ENCODE assay signal across 8 mouse cellular contexts in the genomic region with DNA sequence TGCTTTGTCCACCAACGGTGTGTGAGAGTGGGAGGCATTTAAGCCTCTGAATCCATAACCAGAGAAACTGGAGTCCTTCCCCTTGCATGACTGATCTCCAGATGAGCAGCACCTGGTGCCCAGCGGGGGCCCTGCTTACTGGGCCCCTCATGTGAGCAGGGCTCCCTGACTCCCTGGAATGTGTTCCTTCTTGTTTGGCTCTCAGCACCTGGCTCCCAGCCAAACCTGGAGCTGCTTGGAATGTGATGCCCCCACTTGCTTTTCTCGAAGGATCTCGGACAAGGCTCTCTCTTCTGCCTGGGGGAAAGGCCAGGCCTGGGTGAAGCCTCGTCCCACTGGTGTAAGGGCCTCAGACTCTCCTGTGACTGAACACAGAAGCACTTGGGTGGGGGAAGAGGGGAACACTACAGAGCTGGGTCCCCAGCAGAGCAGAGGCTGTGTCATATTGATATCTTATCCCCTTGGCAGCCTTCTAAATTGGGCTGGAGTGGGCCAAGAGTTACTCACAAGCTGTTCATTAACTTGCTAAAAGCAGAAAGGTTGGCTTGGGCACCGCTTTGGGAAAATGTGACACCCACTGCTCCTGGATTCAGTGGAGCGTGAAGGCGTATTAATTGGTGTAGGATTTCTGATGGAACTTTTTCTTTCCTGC. TPM values are rescaled to one million over a fixed set of nuclear protein-coding genes. Genes with fewer than 3 reads are reported as not detected.
A peak's percentile ranks its signal among the peaks of the same experiment; 100 is the strongest.
DNase-seq lines count a peak whose midpoint lies in the region; ATAC-seq and TF ChIP-seq lines count a peak whose summit lies in the region.

No protein-coding gene starts in this region.

- no peak overlapping the region for H3K4me3 ChIP-seq in heart, postnatal 0 days (ENCODE audit: low read depth, low read length)
- no peak overlapping the region for H3K4me3 ChIP-seq in lung, embryonic 14.5 days (ENCODE audit: low read depth, low read length)

- H3K4me1 ChIP-seq in heart, postnatal 0 days (ENCODE audit: control insufficient read depth, insufficient read depth), result peaks cover 11% of the 10 kb centered on the region
- 0 out of 2 replicates have a peak, but pooled peaks cover 9% of the 10 kb centered on the region for H3K4me1 ChIP-seq in lung, embryonic 14.5 days (ENCODE audit: insufficient read depth)

- no peak for TF ChIP-seq EP300 in heart, postnatal 0 days (IDR thresholded peaks at IDR 0.05; ENCODE audit: low read depth)

- WGBS in heart, postnatal 0 days, result 35% methylated on average over 8 of the region's 8 CpGs
- WGBS in lung, embryonic 14.5 days, result 43% methylated on average over 8 of the region's 8 CpGs

- H3K9me3 ChIP-seq in heart, postnatal 0 days (replicated peaks; ENCODE audit: control insufficient read depth, low read length), result peaks cover 4% of the 10 kb centered on the region; the same call in 1 of the 2 replicates
- no peaks in the 10 kb centered on the region for H3K9me3 ChIP-seq in lung, embryonic 14.5 days (ENCODE audit: low read depth, low read length)

- H3K4me2 ChIP-seq in heart, postnatal 0 days (ENCODE audit: low read depth, low read length), result no peak overlapping the region
- no peak overlapping the region for H3K4me2 ChIP-seq in lung, embryonic 14.5 days

- no peaks in the 10 kb centered on the region for H3K36me3 ChIP-seq in heart, postnatal 0 days (replicated peaks; ENCODE audit: control insufficient read depth, insufficient read depth, low read length)
- no peaks in the 10 kb centered on the region for H3K36me3 ChIP-seq in lung, embryonic 14.5 days (ENCODE audit: insufficient read depth)

- H3K27me3 ChIP-seq in heart, postnatal 0 days (ENCODE audit: control insufficient read depth, insufficient read depth, low read length), result no peaks in the 10 kb centered on the region
- no peaks in the 10 kb centered on the region for H3K27me3 ChIP-seq in lung, embryonic 14.5 days (ENCODE audit: insufficient read depth, low read length)

- ATAC-seq in heart, postnatal 0 days (ENCODE audit: insufficient read depth, low read depth), result peak; percentile 33; the same call in 1 of the 2 replicates
- ATAC-seq in lung, embryonic 14.5 days (ENCODE audit: insufficient read depth), result peak; percentile 69
- ATAC-seq in granulocyte monocyte progenitor cell, adult 5-6 weeks (replicated peaks; ENCODE audit: poor library complexity, severe bottlenecking), result no peak

- H3K27ac ChIP-seq in heart, postnatal 0 days (ENCODE audit: low read depth), result peak overlapping the region; percentile 39; the same call in 1 of the 2 replicates
- peak overlapping the region; percentile 78 for H3K27ac ChIP-seq in lung, embryonic 14.5 days (ENCODE audit: low read depth)

- no peak for TF ChIP-seq CTCF in heart, postnatal 0 days (IDR thresholded peaks at IDR 0.05; ENCODE audit: low read depth)
- no peak for TF ChIP-seq CTCF in lung, embryonic 14.5 days (IDR thresholded peaks at IDR 0.05; ENCODE audit: low read depth)

- no peak overlapping the region for H3K9ac ChIP-seq in heart, postnatal 0 days (replicated peaks; ENCODE audit: low read depth, low read length)
- no peak overlapping the region for H3K9ac ChIP-seq in lung, embryonic 14.5 days

- DNase-seq in heart, adult 11 months, result peak; percentile 78
- no peak for DNase-seq in heart, adult 8-10 months (ENCODE audit: low spot score)
- peak; percentile 47 to 55 for DNase-seq in cerebellum, postnatal 25 days
- DNase-seq in heart, postnatal 0 days (ENCODE audit: low spot score), result no peak
- DNase-seq in layer of hippocampus, adult 18-20 months (ENCODE audit: low spot score in 2 of 2), result peak; percentile 60 to 75
- peak; percentile 75 for DNase-seq in lung, embryonic 14.5 days
- DNase-seq in embryo, embryonic 10 days (ENCODE audit: low spot score), result no peak

RNA-seq across cellular contexts. Expression of a gene that starts 26.6 kb away (rescaled TPM):
- total RNA-seq in heart, adult 8-10 months (2022), result 10 to 100 TPM in 3 of 4 experiments, 1 to 10 TPM in 1; 6.8 to 11.6 (median 10.9) TPM
- total RNA-seq in heart, postnatal 0 days (2014; rRNA removed; ENCODE audit: low replicate concordance), result 5.2 and 26.7 TPM in 2 replicates
- polyA plus RNA-seq in heart, postnatal 0 days (2015; fragmentation: Nextera tagmentation; extraction: Ambion mirVana), result 8.7 and 9.6 TPM in 2 replicates
- total RNA-seq in layer of hippocampus, adult 18-20 months (2021), result 10 to 100 TPM; 10.1 to 14.3 TPM
- polyA plus RNA-seq in lung, embryonic 14.5 days (2014; fragmentation: Nextera tagmentation; extraction: Ambion mirVana), result 11.0 and 11.4 TPM in 2 replicates
- 2.3 and 3.8 TPM in 2 replicates for total RNA-seq in granulocyte monocyte progenitor cell, adult 5-6 weeks (2014; fragmentation: Nextera tagmentation)
- 4.5 and 5.5 TPM in 2 replicates for total RNA-seq in granulocyte monocyte progenitor cell, adult 5-6 weeks (2017)

RNA-seq across cellular contexts. Expression of a gene that starts 26.8 kb away (rescaled TPM):
- total RNA-seq in heart, adult 8-10 months (2022), result 10 to 100 TPM; 11.2 to 12.4 (median 11.4) TPM
- total RNA-seq in heart, postnatal 0 days (2014; rRNA removed; ENCODE audit: low replicate concordance), result 12.2 and 13.0 TPM in 2 replicates
- polyA plus RNA-seq in heart, postnatal 0 days (2015; fragmentation: Nextera tagmentation; extraction: Ambion mirVana), result 4.3 and 4.5 TPM in 2 replicates
- total RNA-seq in layer of hippocampus, adult 18-20 months (2021), result 10 to 100 TPM; 58.2 to 65.6 TPM
- 17.6 and 18.8 TPM in 2 replicates for polyA plus RNA-seq in lung, embryonic 14.5 days (2014; fragmentation: Nextera tagmentation; extraction: Ambion mirVana)
- 6.8 and 11.2 TPM in 2 replicates for total RNA-seq in granulocyte monocyte progenitor cell, adult 5-6 weeks (2014; fragmentation: Nextera tagmentation)
- 19.4 and 26.4 TPM in 2 replicates for total RNA-seq in granulocyte monocyte progenitor cell, adult 5-6 weeks (2017)

RNA-seq across cellular contexts. Expression of a gene that starts 44.0 kb away (rescaled TPM):
- not detected for total RNA-seq in heart, adult 8-10 months (2022)
- total RNA-seq in heart, postnatal 0 days (2014; rRNA removed; ENCODE audit: low replicate concordance), result not detected in 2 replicates
- 0.15 and 0.16 TPM in 2 replicates for polyA plus RNA-seq in heart, postnatal 0 days (2015; fragmentation: Nextera tagmentation; extraction: Ambion mirVana)
- 1 to 10 TPM; 5.3 to 5.8 TPM for total RNA-seq in layer of hippocampus, adult 18-20 months (2021)
- 3.1 and 4.6 TPM in 2 replicates for polyA plus RNA-seq in lung, embryonic 14.5 days (2014; fragmentation: Nextera tagmentation; extraction: Ambion mirVana)
- total RNA-seq in granulocyte monocyte progenitor cell, adult 5-6 weeks (2014; fragmentation: Nextera tagmentation), result not detected in 2 replicates
- not detected in 2 replicates for total RNA-seq in granulocyte monocyte progenitor cell, adult 5-6 weeks (2017)

Comparison
In these comparisons a context has a peak if more than half of its experiments do, and no peak if none do; other contexts are left out.
1. DNase-seq: peak in heart, adult 11 months (single experiment), cerebellum, postnatal 25 days (2 of 2), layer of hippocampus, adult 18-20 months (2 of 2) and lung, embryonic 14.5 days (single experiment); none in heart, adult 8-10 months (single experiment), heart, postnatal 0 days (single experiment) and embryo, embryonic 10 days (single experiment).